Mouse (Mus musculus) MEL (cell line): ENCODE measurements around the gene Immp2l. TPM values are rescaled to one million over a fixed set of nuclear protein-coding genes. Genes with fewer than 3 reads are reported as not detected.

ENCODE experiments used
- DNase-seq: peaks from one replicate; pipeline ENCODE4 v3.0.0; 2011; ENCODE audit warnings: low read depth, low spot score
- H3K27ac ChIP-seq: 2 replicates; pipeline ENCODE4 v1.5.1; 2012; ENCODE audit warnings: low read depth, mild to moderate bottlenecking, control low read depth, low read length, moderate library complexity; ENCODE audit not compliant: control insufficient read depth
- H3K27me3 ChIP-seq, 2 experiments: fragments of 150-350 bp in 1 of 2; sonication (generic) in 1 of 2; 2 replicates each; pipeline ENCODE4 v1.6.1; 2012; ENCODE audit warnings: low read length in 2 of 2, mild to moderate bottlenecking in 2 of 2, improper control_type of control experiment in 1 of 2, moderate library complexity in 1 of 2; ENCODE audit not compliant: insufficient read depth in 2 of 2, control insufficient read depth in 1 of 2
- H3K36me3 ChIP-seq, 2 experiments: 2 replicates each; pipeline ENCODE4 v1.6.1; 2012 to 2014; ENCODE audit warnings: low read length in 2 of 2, improper control_type of control experiment in 1 of 2, inconsistent platforms in 1 of 2, mild to moderate bottlenecking in 1 of 2; ENCODE audit not compliant: insufficient read depth in 2 of 2, control insufficient read depth in 1 of 2
- H3K4me1 ChIP-seq, 2 experiments: fragments of 150-350 bp in 1 of 2; sonication (generic) in 1 of 2; 2 replicates each; pipeline ENCODE4 v1.6.1; 2012; ENCODE audit warnings: low read length in 2 of 2, improper control_type of control experiment in 1 of 2, mild to moderate bottlenecking in 1 of 2; ENCODE audit not compliant: insufficient read depth in 2 of 2, control insufficient read depth in 1 of 2
- H3K4me3 ChIP-seq, 2 experiments: fragments of 150-350 bp in 1 of 2; sonication (generic) in 1 of 2; 2 replicates each; pipeline ENCODE4 v1.5.1; 2012; ENCODE audit warnings: low read depth in 2 of 2, low read length in 2 of 2, mild to moderate bottlenecking in 2 of 2, moderate library complexity in 2 of 2, control low read depth in 1 of 2, improper control_type of control experiment in 1 of 2; ENCODE audit not compliant: control insufficient read depth in 1 of 2, insufficient read depth in 1 of 2
- H3K79me2 ChIP-seq: 2 replicates; pipeline ENCODE4 v1.6.1; 2012; ENCODE audit warnings: mild to moderate bottlenecking, low read length, moderate library complexity; ENCODE audit not compliant: control insufficient read depth, poor library complexity, insufficient read depth
- H3K9ac ChIP-seq: 2 replicates; pipeline ENCODE4 v1.6.1; 2012; ENCODE audit warnings: low read depth, mild to moderate bottlenecking, control low read depth, low read length, moderate library complexity; ENCODE audit not compliant: control insufficient read depth, poor library complexity, severe bottlenecking
- H3K9me3 ChIP-seq: fragments of 150-350 bp; sonication (generic); replicated peaks from 2 replicates; pipeline ENCODE4 v1.6.1; 2012; ENCODE audit warnings: mild to moderate bottlenecking, low read length, improper control_type of control experiment, moderate library complexity; ENCODE audit not compliant: insufficient read depth
- CTCF ChIP-seq, 3 experiments: IDR thresholded peaks in 2 of 3; conservative IDR thresholded peaks in 1 of 3; 2 replicates each; pipeline ENCODE4 v1.5.1; 2011 to 2012; ENCODE audit warnings: low read length in 3 of 3, low read depth in 2 of 3, mild to moderate bottlenecking in 2 of 3, improper control_type of control experiment in 1 of 3, inconsistent platforms in 1 of 3, mixed read lengths in 1 of 3, moderate library complexity in 1 of 3; ENCODE audit not compliant: control insufficient read depth in 1 of 3, insufficient read depth in 1 of 3, poor library complexity in 1 of 3, severe bottlenecking in 1 of 3
- ETS1 ChIP-seq: IDR thresholded peaks from 2 replicates; pipeline ENCODE4 v1.6.1; 2012; ENCODE audit warnings: low read depth, mild to moderate bottlenecking, inconsistent platforms, low read length, improper control_type of control experiment, moderate library complexity
- GABPA ChIP-seq: IDR thresholded peaks from 2 replicates; pipeline ENCODE4 v1.6.1; 2012; ENCODE audit warnings: low read depth, mild to moderate bottlenecking, inconsistent platforms, low read length, improper control_type of control experiment, moderate library complexity
- JUND ChIP-seq: IDR thresholded peaks from 2 replicates; pipeline ENCODE4 v1.6.1; 2011; ENCODE audit warnings: low read depth, mild to moderate bottlenecking, improper control_type of control experiment, low read length
- NELFE ChIP-seq: IDR thresholded peaks from 2 replicates; pipeline ENCODE4 v1.6.1; 2011; ENCODE audit warnings: low read depth, low read length, improper control_type of control experiment
- NRF1 ChIP-seq: IDR thresholded peaks from 2 replicates; pipeline ENCODE4 v1.6.1; 2014; ENCODE audit warnings: low read depth, mild to moderate bottlenecking, inconsistent platforms, low read length, improper control_type of control experiment, moderate library complexity; ENCODE audit not compliant: poor library complexity, insufficient read depth, severe bottlenecking
- POLR2A ChIP-seq, 2 experiments: IDR thresholded peaks; 2 replicates each; pipeline ENCODE4 v1.6.1; 2011 to 2012; ENCODE audit warnings: low read length in 2 of 2, mild to moderate bottlenecking in 2 of 2, control low read depth in 1 of 2, improper control_type of control experiment in 1 of 2, low read depth in 1 of 2, moderate library complexity in 1 of 2; ENCODE audit not compliant: control insufficient read depth in 1 of 2, insufficient read depth in 1 of 2, poor library complexity in 1 of 2
- POLR2AphosphoS5 ChIP-seq: IDR thresholded peaks from 2 replicates; pipeline ENCODE4 v1.6.1; 2012; ENCODE audit warnings: low read depth, borderline replicate concordance, mild to moderate bottlenecking, inconsistent platforms, low read length, moderate library complexity, mixed read lengths
- RCOR1 ChIP-seq: IDR thresholded peaks from 2 replicates; pipeline ENCODE4 v1.6.1; 2012; ENCODE audit warnings: low read depth, mild to moderate bottlenecking, inconsistent platforms, low read length, improper control_type of control experiment
- SIN3A ChIP-seq: IDR thresholded peaks from 2 replicates; pipeline ENCODE4 v1.6.1; 2012; ENCODE audit warnings: low read length, improper control_type of control experiment, inconsistent platforms
- SMC3 ChIP-seq: IDR thresholded peaks from 2 replicates; pipeline ENCODE4 v1.6.1; 2011; ENCODE audit warnings: low read depth, low read length, improper control_type of control experiment
- TBP ChIP-seq: IDR thresholded peaks from 2 replicates; pipeline ENCODE4 v1.8.0; 2011; ENCODE audit warnings: low read depth, low read length, improper control_type of control experiment
- USF1 ChIP-seq: IDR thresholded peaks from 2 replicates; pipeline ENCODE4 v1.6.1; 2014; ENCODE audit warnings: low read depth, mild to moderate bottlenecking, inconsistent platforms, low read length, improper control_type of control experiment, moderate library complexity
- USF2 ChIP-seq, 2 experiments: IDR thresholded peaks; 2 replicates each; pipeline ENCODE4 v1.6.1; 2011 to 2012; ENCODE audit warnings: improper control_type of control experiment in 2 of 2, low read length in 2 of 2, borderline replicate concordance in 1 of 2, inconsistent platforms in 1 of 2, low read depth in 1 of 2, mild to moderate bottlenecking in 1 of 2; ENCODE audit not compliant: insufficient read depth in 1 of 2
- ZC3H11A ChIP-seq: IDR thresholded peaks from 2 replicates; pipeline ENCODE4 v1.6.1; 2012; ENCODE audit warnings: low read depth, mild to moderate bottlenecking, inconsistent platforms, low read length, improper control_type of control experiment
- ZMIZ1 ChIP-seq: IDR thresholded peaks from 2 replicates; pipeline ENCODE4 v1.6.1; 2012; ENCODE audit warnings: low read depth, mild to moderate bottlenecking, inconsistent platforms, low read length, improper control_type of control experiment, moderate library complexity
- polyA plus RNA-seq, 2 experiments: library from polyadenylated mRNA; stranded (reverse) in 1 of 2; unstranded in 1 of 2; fragments of >175 nt in 1 of 2; fragments of >200 nt in 1 of 2; gene quantifications; 2 replicates each; pipeline versions ENCODE4 v1.2.1 to v1.2.4; 2012; ENCODE audit warnings: low replicate concordance in 2 of 2, low read depth in 1 of 2; ENCODE audit not compliant: insufficient read length in 2 of 2, insufficient read depth in 1 of 2, missing spikeins in 1 of 2
- total RNA-seq: library from RNA; depleted of rRNA; stranded (reverse); fragments of 300-350 nt; gene quantifications from 2 replicates; pipeline ENCODE4 v1.2.3, GENCODE M21; 2012

The Immp2l gene
- total and polyA plus RNA-seq, 3 experiments: 4.0 to 5.0 TPM; not detected in 1

DNA sequence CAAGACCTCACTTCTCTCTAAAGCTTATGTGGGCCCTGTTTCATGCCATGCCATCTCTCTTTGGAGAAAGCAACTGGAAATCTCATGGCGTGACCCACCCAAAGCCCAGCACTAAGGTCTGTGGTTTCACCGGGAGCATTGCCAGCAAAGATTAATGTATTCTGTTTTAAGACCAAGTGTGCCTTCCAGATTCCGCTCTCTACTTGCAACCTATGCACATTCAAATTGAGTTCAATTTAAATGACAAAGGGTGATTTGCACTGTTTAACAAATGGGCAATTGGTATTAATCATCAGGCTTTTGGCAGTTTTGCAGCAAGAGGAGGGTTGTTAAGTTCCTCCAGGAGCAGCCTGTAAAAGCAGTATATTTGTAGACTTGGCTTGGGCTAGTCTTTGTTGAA, 703.3 kb downstream of the Immp2l start:
- no peaks in the 10 kb centered on the region for H3K36me3 ChIP-seq
- DNase-seq: peak; percentile 3
- no peaks in the 10 kb centered on the region for H3K27me3 ChIP-seq
- H3K4me3 ChIP-seq: no peak overlapping the region
- TF ChIP-seq NELFE (no peak), CTCF (IDR thresholded peaks at IDR 0.05 in 2 of 3, conservative IDR thresholded peaks at IDR 0.05 in 1 of 3; ENCODE audit: control insufficient read depth in 1 of 3, insufficient read depth in 1 of 3, low read depth in 2 of 3, low read length in 3 of 3, poor library complexity in 1 of 3, severe bottlenecking in 1 of 3) (no peak), ZMIZ1 (no peak), USF1 (no peak), TBP (no peak), SIN3A (no peak), SMC3 (no peak), JUND (no peak), ETS1 (no peak), RCOR1 (no peak), ZC3H11A (no peak), GABPA (no peak)
- TF ChIP-seq, all 39 proteins: peak for 0
- no peaks in the 10 kb centered on the region for H3K9me3 ChIP-seq
- H3K27ac ChIP-seq: no peak overlapping the region
- no peaks in the 10 kb centered on the region for H3K4me1 ChIP-seq
- H3K79me2 ChIP-seq: no peaks in the 10 kb centered on the region
- no peak overlapping the region for H3K9ac ChIP-seq

DNA sequence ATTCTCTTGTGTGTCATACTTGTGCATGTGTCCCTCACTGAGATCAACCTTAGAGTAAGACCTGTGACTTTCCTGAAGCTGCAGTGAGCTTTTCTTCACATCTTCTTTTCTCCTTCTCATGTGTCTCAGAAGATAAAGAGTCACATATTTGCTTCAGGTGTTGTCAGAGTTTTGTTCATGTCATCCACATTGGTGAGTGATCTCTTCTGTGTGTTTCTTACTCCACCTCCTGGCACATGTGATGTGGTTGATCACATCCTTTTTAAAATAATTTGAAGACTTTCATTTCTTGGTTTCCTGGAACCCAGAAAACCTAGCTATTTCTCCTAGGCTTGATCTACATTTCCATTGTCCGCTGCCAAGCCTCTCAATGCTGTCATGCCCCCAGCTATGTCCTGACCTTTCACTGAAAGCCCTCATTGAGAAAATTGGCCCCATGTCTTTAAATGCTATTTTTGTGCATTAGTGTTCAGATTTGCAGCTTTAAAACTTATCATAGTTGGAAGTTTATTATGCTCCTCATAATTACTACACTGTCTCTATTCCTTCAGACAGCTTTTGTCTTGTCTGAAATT, 704.0 kb downstream of the Immp2l start:
- Histone ChIP-seq H3K27me3 (no peaks in the 10 kb centered on the region), H3K9me3 (no peaks in the 10 kb centered on the region), H3K4me1 (no peaks in the 10 kb centered on the region), H3K79me2 (no peaks in the 10 kb centered on the region), H3K9ac (no peak overlapping the region), H3K27ac (no peak overlapping the region), H3K36me3 (no peaks in the 10 kb centered on the region), H3K4me3 (no peak overlapping the region)
- DNase-seq: no peak
- no peak for TF ChIP-seq RCOR1
- TF ChIP-seq POLR2A (IDR thresholded peaks at IDR 0.05; ENCODE audit: control insufficient read depth in 1 of 2, insufficient read depth in 1 of 2, low read depth in 1 of 2, low read length in 2 of 2, poor library complexity in 1 of 2): no peak
- no peak for TF ChIP-seq USF1
- no peak for TF ChIP-seq ZC3H11A
- TF ChIP-seq GABPA: no peak
- TF ChIP-seq NRF1: no peak
- no peak for TF ChIP-seq POLR2AphosphoS5
- no peak for TF ChIP-seq USF2 (IDR thresholded peaks at IDR 0.05; ENCODE audit: borderline replicate concordance in 1 of 2, insufficient read depth in 1 of 2, low read depth in 1 of 2, low read length in 2 of 2)
